17 mouse cellular contexts compared by ENCODE assay signal in genomic region chr4:69889931-69890634, GRCm38 (mm10).
DNase-seq lines count a peak whose midpoint lies in the region; ATAC-seq lines count a peak whose summit lies in the region.
"Had no signal": no experiment of that assay in that cellular context is flagged by ENCODE, and none has a peak within 500 bp of the region (broad histone marks: within the 10 kb centered on the region; RNA-seq: fewer than 3 reads in every experiment).

No protein-coding gene starts in this region.

- H3K27ac ChIP-seq in forebrain, embryonic 14.5 days (ENCODE audit: low read depth, low read length), result no peak overlapping the region
- no peak overlapping the region for H3K27ac ChIP-seq in limb, embryonic 11.5 days (replicated peaks; ENCODE audit: low read depth, low read length)
- H3K27ac ChIP-seq: heart, embryonic 13.5 days; hindbrain, embryonic 15.5 days; lung, embryonic 15.5 days; stomach, postnatal 0 days had no signal

- H3K27me3 ChIP-seq in forebrain, embryonic 14.5 days (replicated peaks; ENCODE audit: control insufficient read depth, insufficient read depth, low read length), result no peaks in the 10 kb centered on the region
- no peaks in the 10 kb centered on the region for H3K27me3 ChIP-seq in limb, embryonic 11.5 days (ENCODE audit: control insufficient read depth, insufficient read depth, low read length)
- H3K27me3 ChIP-seq: heart, embryonic 13.5 days; hindbrain, embryonic 15.5 days; lung, embryonic 15.5 days had no signal

- no peaks in the 10 kb centered on the region for H3K36me3 ChIP-seq in forebrain, embryonic 14.5 days (ENCODE audit: control insufficient read depth, insufficient read depth, low read length)
- no peaks in the 10 kb centered on the region for H3K36me3 ChIP-seq in limb, embryonic 11.5 days (ENCODE audit: control insufficient read depth, insufficient read depth, low read length)
- H3K36me3 ChIP-seq: G1E; heart, embryonic 13.5 days; hindbrain, embryonic 15.5 days; lung, embryonic 15.5 days had no signal

- H3K9me3 ChIP-seq in forebrain, embryonic 14.5 days (replicated peaks; ENCODE audit: control insufficient read depth, low read length), result no peaks in the 10 kb centered on the region
- no peaks in the 10 kb centered on the region for H3K9me3 ChIP-seq in limb, embryonic 11.5 days (ENCODE audit: control insufficient read depth, low read length)
- H3K9me3 ChIP-seq: heart, embryonic 13.5 days; hindbrain, embryonic 15.5 days; lung, embryonic 15.5 days had no signal

- no peak overlapping the region for H3K4me3 ChIP-seq in forebrain, embryonic 14.5 days (ENCODE audit: low read depth, low read length)
- no peak overlapping the region for H3K4me3 ChIP-seq in limb, embryonic 11.5 days (ENCODE audit: low read depth, low read length)
- H3K4me3 ChIP-seq: heart, embryonic 13.5 days; hindbrain, embryonic 15.5 days; lung, embryonic 15.5 days had no signal

- DNase-seq in heart, adult 11 months, result peak; percentile 56
- DNase-seq in heart, adult 8-10 months (ENCODE audit: low spot score), result no peak
- DNase-seq in brain, adult 2 months (ENCODE audit: low read depth, low spot score), result peak; percentile 27
- DNase-seq in forebrain, embryonic 14.5 days (ENCODE audit: low spot score), result peak; percentile 56
- DNase-seq in limb, embryonic 11.5 days (ENCODE audit: low spot score), result peak; percentile 53
- no peak for DNase-seq in spleen, postnatal 4 days (ENCODE audit: low spot score in 2 of 2)
- DNase-seq in urinary bladder, postnatal 14 days (ENCODE audit: low spot score), result no peak
- DNase-seq: adrenal gland, postnatal 14 days; gastrocnemius, postnatal 10 days; kidney, adult 8-10 months; thymus, postnatal 4 days had no signal

- ATAC-seq in forebrain, embryonic 14.5 days, result peak; percentile 83; the same call in 1 of the 2 replicates
- peak; percentile 61; the same call in 1 of the 2 replicates for ATAC-seq in limb, embryonic 11.5 days (ENCODE audit: insufficient number of reproducible peaks, low FRiP score, low TSS enrichment, low read depth)

- WGBS in forebrain, embryonic 14.5 days, result 6% methylated on average over 5 of the region's 5 CpGs
- 22% methylated on average over 5 of the region's 5 CpGs for WGBS in limb, embryonic 11.5 days

- no peak overlapping the region for H3K4me2 ChIP-seq in forebrain, embryonic 14.5 days (ENCODE audit: low read length)
- H3K4me2 ChIP-seq in limb, embryonic 11.5 days (ENCODE audit: low read depth, severe bottlenecking), result no peak overlapping the region
- H3K4me2 ChIP-seq: heart, embryonic 13.5 days; hindbrain, embryonic 15.5 days; liver, embryonic 11.5 days; lung, embryonic 15.5 days had no signal

- H3K9ac ChIP-seq in forebrain, embryonic 14.5 days (ENCODE audit: low read length), result no peak overlapping the region
- H3K9ac ChIP-seq in limb, embryonic 11.5 days (ENCODE audit: low read length), result no peak overlapping the region
- H3K9ac ChIP-seq: heart, embryonic 13.5 days; hindbrain, embryonic 15.5 days; lung, embryonic 15.5 days had no signal

- peaks cover 3% of the 10 kb centered on the region; the same call in 1 of the 2 replicates for H3K4me1 ChIP-seq in forebrain, embryonic 14.5 days (ENCODE audit: control insufficient read depth, insufficient read depth, low read length)
- 0 out of 2 replicates have a peak, but pooled peaks cover 10% of the 10 kb centered on the region for H3K4me1 ChIP-seq in limb, embryonic 11.5 days (ENCODE audit: control insufficient read depth, insufficient read depth, low read length)
- H3K4me1 ChIP-seq: heart, embryonic 13.5 days; lung, embryonic 15.5 days had no signal

Comparison
In these comparisons a context has a peak if more than half of its experiments do, and no peak if none do; other contexts are left out.
1. DNase-seq: peak in heart, adult 11 months (single experiment), brain, adult 2 months (single experiment), forebrain, embryonic 14.5 days (single experiment) and limb, embryonic 11.5 days (single experiment); none in heart, adult 8-10 months (single experiment), spleen, postnatal 4 days (0 of 2) and urinary bladder, postnatal 14 days (single experiment).